Mouse (Mus musculus): ENCODE measurements around the gene Ric1. TPM values are rescaled to one million over a fixed set of nuclear protein-coding genes. Genes with fewer than 3 reads are reported as not detected.
A peak's percentile ranks its signal among the peaks of the same experiment; 100 is the strongest.

Gene Ric1
- polyA plus RNA-seq, 1 experiment, result 49.7 TPM

- H3K4me1 ChIP-seq (ENCODE audit: control insufficient read depth, insufficient read depth, low read length), result peaks cover 2% of the 10 kb centered on the region
- H3K9me3 ChIP-seq (replicated peaks; ENCODE audit: control insufficient read depth, insufficient read depth, low read length, poor library complexity, severe bottlenecking), result 0 out of 2 replicates have a peak, but pooled peaks cover 3% of the 10 kb centered on the region
- TF ChIP-seq CTCF (IDR thresholded peaks at IDR 0.05; ENCODE audit: low read depth, low read length) (no peak), POLR2A (IDR thresholded peaks at IDR 0.05; ENCODE audit: insufficient read depth, low read length) (no peak), EP300 (IDR thresholded peaks at IDR 0.05; ENCODE audit: insufficient read depth, low read depth, low read length) (no peak)
- H3K27ac ChIP-seq (ENCODE audit: insufficient read depth, low read length), result no peak overlapping the region
- H3K4me3 ChIP-seq (ENCODE audit: low read depth, low read length), result no peak overlapping the region
- H3K27me3 ChIP-seq (ENCODE audit: control insufficient read depth, insufficient read depth, low read length, poor library complexity, severe bottlenecking), result no peaks in the 10 kb centered on the region
- no peak overlapping the region for H3K9ac ChIP-seq (ENCODE audit: low read depth, poor library complexity, severe bottlenecking)
- peaks cover 12% of the 10 kb centered on the region for H3K36me3 ChIP-seq (ENCODE audit: control insufficient read depth, insufficient read depth, low read length, poor library complexity, severe bottlenecking)
Measured at GRCm38 (mm10) chr19:29643194-29643922, 121.3 kb downstream of the Ric1 start.

GRCm38 (mm10) chr19:29644747-29645146, 122.7 kb downstream of the Ric1 start:
- TF ChIP-seq CTCF (IDR thresholded peaks at IDR 0.05; ENCODE audit: low read depth, low read length) (peak; percentile 59), POLR2A (IDR thresholded peaks at IDR 0.05; ENCODE audit: insufficient read depth, low read length) (no peak)
- Histone ChIP-seq H3K9me3 (replicated peaks; ENCODE audit: control insufficient read depth, insufficient read depth, low read length, poor library complexity, severe bottlenecking) (0 out of 2 replicates have a peak, but pooled peaks cover 3% of the 10 kb centered on the region), H3K27me3 (ENCODE audit: control insufficient read depth, insufficient read depth, low read length, poor library complexity, severe bottlenecking) (no peaks in the 10 kb centered on the region), H3K36me3 (ENCODE audit: control insufficient read depth, insufficient read depth, low read length, poor library complexity, severe bottlenecking) (peaks cover 12% of the 10 kb centered on the region), H3K4me1 (ENCODE audit: control insufficient read depth, insufficient read depth, low read length) (peaks cover 2% of the 10 kb centered on the region), H3K9ac (ENCODE audit: low read depth, poor library complexity, severe bottlenecking) (no peak overlapping the region), H3K27ac (ENCODE audit: insufficient read depth, low read length) (no peak overlapping the region), H3K4me3 (ENCODE audit: low read depth, low read length) (no peak overlapping the region)

- H3K27me3 ChIP-seq (ENCODE audit: control insufficient read depth, insufficient read depth, low read length, poor library complexity, severe bottlenecking), result no peaks in the 10 kb centered on the region
- no peak within 1 kb of the TSS for H3K27ac ChIP-seq (ENCODE audit: insufficient read depth, low read length)
- 0 out of 2 replicates have a peak, but pooled peaks cover 3% of the 10 kb centered on the region for H3K9me3 ChIP-seq (replicated peaks; ENCODE audit: control insufficient read depth, insufficient read depth, low read length, poor library complexity, severe bottlenecking)
- TF ChIP-seq CTCF (IDR thresholded peaks at IDR 0.05; ENCODE audit: low read depth, low read length) (peak; percentile 79), EP300 (IDR thresholded peaks at IDR 0.05; ENCODE audit: insufficient read depth, low read depth, low read length) (no peak), POLR2A (IDR thresholded peaks at IDR 0.05; ENCODE audit: insufficient read depth, low read length) (peak; percentile 78)
- H3K36me3 ChIP-seq (ENCODE audit: control insufficient read depth, insufficient read depth, low read length, poor library complexity, severe bottlenecking), result peaks cover 12% of the 10 kb centered on the region
- no peaks in the 10 kb centered on the region for H3K4me1 ChIP-seq (ENCODE audit: control insufficient read depth, insufficient read depth, low read length)
- H3K9ac ChIP-seq (ENCODE audit: low read depth, poor library complexity, severe bottlenecking), result peak within 1 kb of the TSS; percentile 76
- peak within 1 kb of the TSS; percentile 68 for H3K4me3 ChIP-seq (ENCODE audit: low read depth, low read length)
Measured at GRCm38 (mm10) chr19:29647651-29648549, 125.8 kb downstream of the Ric1 start, which contains the start of gene Ermp1. Gene Ermp1, minus strand, starts transcription at chr19:29648415.

DNA sequence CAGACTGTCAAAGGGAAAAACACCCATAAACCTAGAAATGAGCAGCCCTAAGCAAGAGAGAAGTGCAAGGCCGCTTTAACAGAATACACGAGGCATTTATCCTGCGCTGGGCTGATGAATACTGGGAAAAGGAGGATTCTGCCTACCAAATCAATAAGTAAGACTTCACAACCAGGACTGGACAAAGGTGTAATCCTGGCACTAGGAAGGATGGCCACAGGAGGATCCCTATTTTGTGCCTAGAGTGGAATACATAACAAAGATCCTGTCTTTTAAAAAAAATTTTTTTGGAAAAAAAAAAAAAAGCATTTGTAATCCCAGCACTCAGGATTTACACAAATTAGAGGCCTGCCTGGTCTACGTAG, 126.5 kb downstream of the Ric1 start:
- Histone ChIP-seq H3K36me3 (ENCODE audit: control insufficient read depth, insufficient read depth, low read length, poor library complexity, severe bottlenecking) (peaks cover 12% of the 10 kb centered on the region), H3K4me1 (ENCODE audit: control insufficient read depth, insufficient read depth, low read length) (no peaks in the 10 kb centered on the region), H3K27me3 (ENCODE audit: control insufficient read depth, insufficient read depth, low read length, poor library complexity, severe bottlenecking) (no peaks in the 10 kb centered on the region), H3K27ac (ENCODE audit: insufficient read depth, low read length) (no peak overlapping the region), H3K4me3 (ENCODE audit: low read depth, low read length) (no peak overlapping the region), H3K9ac (ENCODE audit: low read depth, poor library complexity, severe bottlenecking) (0 out of 2 replicates have a peak overlapping the region, but pooled peaks have one; percentile 76), H3K9me3 (replicated peaks; ENCODE audit: control insufficient read depth, insufficient read depth, low read length, poor library complexity, severe bottlenecking) (0 out of 2 replicates have a peak, but pooled peaks cover 3% of the 10 kb centered on the region)
- TF ChIP-seq POLR2A (IDR thresholded peaks at IDR 0.05; ENCODE audit: insufficient read depth, low read length), result no peak
- TF ChIP-seq EP300 (IDR thresholded peaks at IDR 0.05; ENCODE audit: insufficient read depth, low read depth, low read length), result no peak
- no peak for TF ChIP-seq CTCF (IDR thresholded peaks at IDR 0.05; ENCODE audit: low read depth, low read length)

DNA sequence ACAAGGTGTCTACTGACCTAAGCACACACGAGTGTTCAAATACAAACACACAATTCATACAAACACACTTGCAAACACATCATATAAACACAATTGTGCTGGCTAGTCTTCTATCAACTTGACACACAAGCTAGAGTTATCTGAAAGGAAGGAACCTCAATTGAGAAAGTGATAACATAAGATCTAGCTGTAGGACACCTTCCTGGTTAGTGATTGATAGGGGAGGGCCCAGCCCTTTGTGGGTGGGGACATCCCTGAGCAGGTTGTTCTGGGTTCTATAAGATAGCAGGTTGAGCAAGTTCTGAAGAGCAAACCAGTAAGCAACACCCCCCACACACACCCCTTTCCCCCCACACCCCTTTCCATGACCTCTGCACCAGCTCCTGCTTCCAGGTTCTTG, 127.6 kb downstream of the Ric1 start:
- Histone ChIP-seq H3K4me1 (ENCODE audit: control insufficient read depth, insufficient read depth, low read length) (no peaks in the 10 kb centered on the region), H3K4me3 (ENCODE audit: low read depth, low read length) (no peak overlapping the region), H3K36me3 (ENCODE audit: control insufficient read depth, insufficient read depth, low read length, poor library complexity, severe bottlenecking) (peaks cover 12% of the 10 kb centered on the region), H3K9ac (ENCODE audit: low read depth, poor library complexity, severe bottlenecking) (no peak overlapping the region), H3K9me3 (replicated peaks; ENCODE audit: control insufficient read depth, insufficient read depth, low read length, poor library complexity, severe bottlenecking) (0 out of 2 replicates have a peak, but pooled peaks cover 3% of the 10 kb centered on the region), H3K27me3 (ENCODE audit: control insufficient read depth, insufficient read depth, low read length, poor library complexity, severe bottlenecking) (no peaks in the 10 kb centered on the region), H3K27ac (ENCODE audit: insufficient read depth, low read length) (no peak overlapping the region)
- TF ChIP-seq POLR2A (IDR thresholded peaks at IDR 0.05; ENCODE audit: insufficient read depth, low read length) (no peak), EP300 (IDR thresholded peaks at IDR 0.05; ENCODE audit: insufficient read depth, low read depth, low read length) (no peak), CTCF (IDR thresholded peaks at IDR 0.05; ENCODE audit: low read depth, low read length) (no peak)

All from ES-Bruce4 (cell line).